Mouse (Mus musculus) E14TG2a.4 (cell line): ENCODE data around the gene Mettl21e.

Experiments used
- CTCF ChIP-seq: conservative IDR thresholded peaks from 2 replicates; pipeline ENCODE4 v1.5.1; 2014; ENCODE audit warnings: low read length
- NANOG ChIP-seq: IDR thresholded peaks from 2 replicates; pipeline ENCODE4 v1.6.1; 2014; ENCODE audit warnings: borderline replicate concordance, low read length, mixed read lengths
- POU5F1 ChIP-seq: IDR thresholded peaks from 2 replicates; pipeline ENCODE4 v1.6.1; 2014; ENCODE audit warnings: low read length, borderline replicate concordance

GRCm38 (mm10) chr1:44162389-44162788, 56.4 kb downstream of the Mettl21e start:
- TF ChIP-seq CTCF (no peak), NANOG (no peak), POU5F1 (no peak)
